Mouse (Mus musculus): ENCODE data around the gene Steap4. TPM values are rescaled to one million over a fixed set of nuclear protein-coding genes. Genes with fewer than 3 reads are reported as not detected.
"Not testable (repeated sequence)": the region's sequence is repeated elsewhere in the genome, so short reads cannot be mapped to it uniquely, and the experiment has no call there.

Gene Steap4
- total RNA-seq, 1 experiment from 2014 or later = 123 TPM

GRCm38 (mm10) chr5:7974522-7975197 is 14.4 kb downstream of the Steap4 start:
- peak; percentile 87 for ATAC-seq (ENCODE audit: extremely low read depth, insufficient number of reproducible peaks, low FRiP score, poor library complexity, severe bottlenecking)

- peak; percentile 93 for ATAC-seq (ENCODE audit: extremely low read depth, insufficient number of reproducible peaks, low FRiP score, poor library complexity, severe bottlenecking)
Observed at GRCm38 (mm10) chr5:7980586-7980985, 20.3 kb downstream of the Steap4 start.

DNA sequence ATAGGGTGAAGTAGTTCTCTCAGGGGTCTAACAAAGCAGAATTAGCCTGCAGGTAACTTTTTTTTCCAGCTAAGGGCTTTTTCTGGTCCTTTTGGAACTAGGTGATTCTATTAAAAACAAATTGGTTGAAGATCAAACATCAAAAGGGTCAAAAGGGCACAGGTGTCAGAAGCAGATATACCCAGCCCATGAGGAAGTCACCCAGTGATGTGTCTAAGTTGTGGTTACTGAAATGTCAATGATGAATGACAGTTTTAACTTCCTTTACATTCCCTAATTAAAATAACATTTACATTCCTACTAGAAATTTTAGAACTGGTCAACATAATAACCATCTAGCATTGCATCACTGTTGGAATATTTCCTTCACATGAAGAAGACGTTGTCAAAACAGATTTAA is 27.7 kb downstream of the Steap4 start:
- no peak for ATAC-seq (ENCODE audit: extremely low read depth, insufficient number of reproducible peaks, low FRiP score, poor library complexity, severe bottlenecking)

DNA sequence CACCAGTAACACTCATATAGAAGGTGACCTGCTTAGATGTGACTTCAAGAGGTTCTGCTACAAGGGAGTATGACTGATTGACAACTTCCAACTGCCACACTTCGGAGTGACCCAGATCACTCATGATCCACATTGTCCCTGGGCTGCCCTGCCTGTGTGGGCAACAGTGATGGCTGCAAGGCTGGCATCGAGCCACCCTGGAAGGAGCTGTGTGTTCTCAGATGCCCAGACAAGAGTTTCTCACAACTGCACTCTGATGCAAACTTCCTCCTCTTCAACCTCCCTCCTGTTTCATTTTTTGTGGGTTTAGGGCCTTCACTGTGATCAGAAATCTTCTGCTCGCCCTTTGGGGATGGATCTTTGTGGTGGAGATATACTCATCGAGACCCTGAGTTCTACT is 28.2 kb downstream of the Steap4 start:
- no peak for ATAC-seq (ENCODE audit: extremely low read depth, insufficient number of reproducible peaks, low FRiP score, poor library complexity, severe bottlenecking)

DNA sequence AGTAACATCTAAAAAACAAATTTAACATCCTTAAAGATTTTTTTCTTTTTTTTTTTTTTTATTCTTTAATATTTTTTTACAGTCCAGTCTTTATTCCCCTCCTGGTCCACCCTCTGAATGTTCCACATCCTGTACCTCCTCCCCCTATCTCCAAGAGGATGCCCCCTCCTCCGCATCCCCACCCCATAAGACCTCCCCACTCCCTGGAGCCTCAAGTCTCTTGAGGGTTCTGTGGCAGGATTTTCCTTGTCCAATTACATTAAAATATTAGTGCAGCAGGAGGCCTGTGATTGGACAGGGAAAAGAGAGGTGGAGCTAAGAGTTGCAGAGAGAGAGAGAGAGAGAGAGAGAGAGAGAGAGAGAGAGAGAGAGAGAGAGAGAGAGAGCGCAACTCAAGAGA is 31.4 kb downstream of the Steap4 start:
- not testable (repeated sequence) for ATAC-seq (ENCODE audit: extremely low read depth, insufficient number of reproducible peaks, low FRiP score, poor library complexity, severe bottlenecking)

GRCm38 (mm10) chr5:7993766-7994165 is 33.5 kb downstream of the Steap4 start:
- peak; percentile 60 for ATAC-seq (ENCODE audit: extremely low read depth, insufficient number of reproducible peaks, low FRiP score, poor library complexity, severe bottlenecking)

DNA sequence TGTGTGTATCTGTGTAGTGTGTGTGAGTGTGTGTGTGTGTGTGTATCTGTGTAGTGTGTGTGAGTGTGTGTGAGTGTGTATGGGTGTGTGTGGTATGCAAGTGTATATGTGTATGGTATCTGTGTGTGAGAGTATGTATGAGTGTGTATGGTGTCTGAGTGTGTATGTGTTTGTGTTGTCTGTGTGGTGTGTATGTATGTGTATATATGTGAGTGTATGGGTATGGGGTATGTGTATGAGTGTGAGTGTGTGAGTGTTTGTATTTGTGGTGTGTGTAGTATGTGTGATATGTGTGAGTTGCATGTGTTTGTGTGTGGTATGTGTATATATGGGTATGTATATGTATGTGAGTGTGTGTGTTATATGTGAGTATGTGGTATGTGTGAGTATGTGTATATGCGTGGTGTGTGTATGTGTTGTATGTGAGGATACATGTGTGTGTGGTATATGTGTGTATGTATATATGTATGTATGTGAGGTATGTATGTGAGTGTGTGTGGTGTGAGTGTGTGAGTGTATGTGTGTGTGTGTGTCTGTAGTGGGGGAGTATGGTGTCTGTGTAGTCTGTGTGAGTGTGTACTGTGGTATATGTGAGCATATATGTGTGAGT is 35.1 kb downstream of the Steap4 start:
- no peak for ATAC-seq (ENCODE audit: extremely low read depth, insufficient number of reproducible peaks, low FRiP score, poor library complexity, severe bottlenecking)

- peak; percentile 72; the same call in 1 of the 2 replicates for ATAC-seq (ENCODE audit: extremely low read depth, insufficient number of reproducible peaks, low FRiP score, poor library complexity, severe bottlenecking)
Observed at GRCm38 (mm10) chr5:7996401-7997044, 36.3 kb downstream of the Steap4 start.

- no peak for ATAC-seq (ENCODE audit: extremely low read depth, insufficient number of reproducible peaks, low FRiP score, poor library complexity, severe bottlenecking)
Observed at GRCm38 (mm10) chr5:7997086-7997485, 36.8 kb downstream of the Steap4 start.

GRCm38 (mm10) chr5:8000466-8000865 is 40.2 kb downstream of the Steap4 start:
- ATAC-seq (ENCODE audit: extremely low read depth, insufficient number of reproducible peaks, low FRiP score, poor library complexity, severe bottlenecking) = no peak

- no peak for ATAC-seq (ENCODE audit: extremely low read depth, insufficient number of reproducible peaks, low FRiP score, poor library complexity, severe bottlenecking)
Observed at GRCm38 (mm10) chr5:8002827-8003226, 42.6 kb downstream of the Steap4 start.

DNA sequence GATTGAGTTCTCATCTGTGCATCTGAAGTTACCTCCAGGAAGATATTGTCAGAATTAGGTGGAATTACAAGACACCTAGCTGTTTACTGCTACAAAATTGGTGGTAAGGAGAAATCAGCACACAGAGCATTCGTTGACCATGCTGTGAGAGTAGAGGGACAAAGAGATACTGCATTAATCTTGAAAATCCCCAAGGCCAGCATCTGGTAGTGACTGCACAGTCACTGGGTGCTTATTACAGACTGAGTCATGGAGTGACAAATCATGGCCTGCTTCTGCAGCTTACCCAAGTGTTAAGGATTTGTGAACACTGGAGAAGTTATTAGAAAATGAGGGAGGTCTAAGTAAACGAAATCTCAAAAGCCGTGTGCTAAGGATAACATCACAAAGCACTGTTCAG is 53.0 kb downstream of the Steap4 start:
- ATAC-seq (ENCODE audit: extremely low read depth, insufficient number of reproducible peaks, low FRiP score, poor library complexity, severe bottlenecking) = no peak

Other genes starting within 250 kb of the Steap4 start
- gene Sri, start 85.6 kb downstream of the Steap4 start, total RNA-seq (2017) = 173 and 186 TPM in 2 replicates

All from neutrophil, adult 5-6 weeks (primary cell).